Mouse (Mus musculus) liver, postnatal 0 days (tissue): ENCODE results near the gene Scd4. TPM values are rescaled to one million over a fixed set of nuclear protein-coding genes. Genes with fewer than 3 reads are reported as not detected.
A peak's percentile ranks its signal among the peaks of the same experiment; 100 is the strongest.

Source experiments
- ATAC-seq: fragments of 200-750 bp; cut with Nextera tagmentation; 2 replicates; pipeline ENCODE4 v1.8.0; 2017; ENCODE audit warnings: mild to moderate bottlenecking, moderate library complexity
- DNase-seq: peaks from one replicate; pipeline ENCODE4 v3.0.0-alpha.2; 2016
- H3K27ac ChIP-seq: fragments of 300-500 bp; sonication (generic); 2 replicates; pipeline ENCODE4 v1.5.1; 2014; ENCODE audit warnings: antibody characterized with exemption, moderate library complexity, mild to moderate bottlenecking, low read depth
- H3K27me3 ChIP-seq: fragments of 300-500 bp; sonication (generic); 2 replicates; pipeline ENCODE4 v1.6.1; 2014; ENCODE audit warnings: low read length, control low read depth, mixed read lengths; ENCODE audit not compliant: insufficient read depth
- H3K36me3 ChIP-seq: fragments of 300-500 bp; sonication (generic); replicated peaks from 2 replicates; pipeline ENCODE4 v1.6.1; 2014; ENCODE audit warnings: mild to moderate bottlenecking, control low read depth, low read length, moderate library complexity, mixed read lengths; ENCODE audit not compliant: insufficient read depth
- H3K4me1 ChIP-seq: fragments of 300-500 bp; sonication (generic); 2 replicates; pipeline ENCODE4 v1.6.1; 2014; ENCODE audit warnings: antibody characterized with exemption, mild to moderate bottlenecking, control low read depth; ENCODE audit not compliant: insufficient read depth
- H3K4me2 ChIP-seq: fragments of 300-500 bp; sonication (generic); 2 replicates; pipeline ENCODE4 v1.6.1; 2014; ENCODE audit warnings: low read depth, mild to moderate bottlenecking, low read length, moderate library complexity, mixed read lengths
- H3K4me3 ChIP-seq: fragments of 300-500 bp; sonication (generic); 2 replicates; pipeline ENCODE4 v1.5.1; 2014; ENCODE audit warnings: low read depth, low read length
- H3K9ac ChIP-seq: fragments of 300-500 bp; sonication (generic); replicated peaks from 2 replicates; pipeline ENCODE4 v1.6.1; 2014; ENCODE audit warnings: mild to moderate bottlenecking, moderate library complexity
- H3K9me3 ChIP-seq: fragments of 300-500 bp; sonication (generic); 2 replicates; pipeline ENCODE4 v1.6.1; 2016; ENCODE audit warnings: mild to moderate bottlenecking, control low read depth, low read length, mixed read lengths
- CTCF ChIP-seq: sonication (generic); IDR thresholded peaks from 2 replicates; pipeline ENCODE4 v1.5.1; 2016; ENCODE audit warnings: antibody characterized with exemption, low read depth
- EP300 ChIP-seq: IDR thresholded peaks from 2 replicates; pipeline ENCODE4 v1.6.1; 2016; ENCODE audit warnings: antibody characterized with exemption, low read depth, mild to moderate bottlenecking
- WGBS: fragments of 180-500 bp; shearing (Covaris S2); extraction: QIAGEN DNeasy Blood & Tissue Kit; methylation state at CpG from one replicate; pipeline ENCODE4 v1.1.7; 2014; ENCODE audit not compliant: insufficient replicate concordance; 5-methylcytosine and 5-hydroxymethylcytosine counted together
- polyA plus RNA-seq: library from polyadenylated mRNA; unstranded; fragments of >200 nt; fragmentation: Nextera tagmentation; extraction: Ambion mirVana; gene quantifications from 2 replicates; pipeline ENCODE4 v1.2.1, GENCODE M21; 2015

The Scd4 gene
- polyA plus RNA-seq, 1 experiment from 2014 or later = not detected

GRCm38 (mm10) chr19:44385887-44386498, 53.1 kb downstream of the Scd4 start:
- H3K4me2 ChIP-seq = peak overlapping the region; percentile 26; the same call in 1 of the 2 replicates
- H3K27ac ChIP-seq = no peak overlapping the region

GRCm38 (mm10) chr19:44387089-44387671, 54.3 kb downstream of the Scd4 start:
- H3K4me3 ChIP-seq = no peak overlapping the region
- 81% methylated on average over 4 of the region's 4 CpGs for WGBS
- TF ChIP-seq EP300 (no peak), CTCF (no peak)
- H3K4me2 ChIP-seq = peak overlapping the region; percentile 86
- H3K9ac ChIP-seq = no peak overlapping the region
- H3K36me3 ChIP-seq = no peaks in the 10 kb centered on the region
- DNase-seq (no peak), ATAC-seq (no peak)
- H3K4me1 ChIP-seq = peaks cover 41% of the 10 kb centered on the region
- no peaks in the 10 kb centered on the region for H3K9me3 ChIP-seq
- H3K27ac ChIP-seq = peak overlapping the region; percentile 93
- no peaks in the 10 kb centered on the region for H3K27me3 ChIP-seq

More at GRCm38 (mm10) chr19:44385887-44386498, 53.1 kb downstream of the Scd4 start:
- Histone ChIP-seq H3K4me3 (no peak overlapping the region), H3K27me3 (no peaks in the 10 kb centered on the region), H3K9me3 (no peaks in the 10 kb centered on the region), H3K36me3 (no peaks in the 10 kb centered on the region), H3K4me1 (peaks cover 41% of the 10 kb centered on the region), H3K9ac (no peak overlapping the region; the same call in 1 of the 2 replicates)
- ATAC-seq (no peak), DNase-seq (no peak)
- 61% methylated on average over 6 of the region's 6 CpGs for WGBS
- TF ChIP-seq EP300 = no peak
- TF ChIP-seq CTCF = no peak

GRCm38 (mm10) chr19:44387746-44388474, 55.0 kb downstream of the Scd4 start:
- Histone ChIP-seq H3K27me3 (no peaks in the 10 kb centered on the region), H3K4me2 (peak overlapping the region; percentile 86), H3K36me3 (no peaks in the 10 kb centered on the region), H3K4me1 (peaks cover 41% of the 10 kb centered on the region), H3K4me3 (peak overlapping the region; percentile 53), H3K27ac (peak overlapping the region; percentile 93), H3K9me3 (no peaks in the 10 kb centered on the region), H3K9ac (peak overlapping the region; percentile 64)
- no peak for TF ChIP-seq EP300
- TF ChIP-seq CTCF = no peak
- WGBS = 15% methylated on average over 19 of the region's 19 CpGs
- DNase-seq = no peak
- ATAC-seq = no peak

GRCm38 (mm10) chr19:44388475-44389428, 55.9 kb downstream of the Scd4 start:
- peaks cover 43% of the 10 kb centered on the region for H3K4me1 ChIP-seq
- H3K27me3 ChIP-seq = no peaks in the 10 kb centered on the region
- peak overlapping the region; percentile 53 for H3K4me3 ChIP-seq
- no peaks in the 10 kb centered on the region for H3K9me3 ChIP-seq
- DNase-seq (peak; percentile 98), ATAC-seq (peak; percentile 96)
- no peak for TF ChIP-seq CTCF
- TF ChIP-seq EP300 = peak; percentile 66; the same call in 1 of the 2 replicates
- peak overlapping the region; percentile 86 for H3K4me2 ChIP-seq
- 1% methylated on average over 40 of the region's 41 CpGs for WGBS
- H3K27ac ChIP-seq = peak overlapping the region; percentile 93
- peak overlapping the region; percentile 64 for H3K9ac ChIP-seq
- H3K36me3 ChIP-seq = no peaks in the 10 kb centered on the region

GRCm38 (mm10) chr19:44389507-44389906, 56.6 kb downstream of the Scd4 start:
- TF ChIP-seq EP300 = no peak
- no peak for TF ChIP-seq CTCF
- Histone ChIP-seq H3K4me2 (peak overlapping the region; percentile 86), H3K4me3 (no peak overlapping the region; the same call in 1 of the 2 replicates), H3K36me3 (no peaks in the 10 kb centered on the region), H3K9me3 (no peaks in the 10 kb centered on the region), H3K27me3 (no peaks in the 10 kb centered on the region), H3K4me1 (peaks cover 51% of the 10 kb centered on the region), H3K27ac (peak overlapping the region; percentile 93), H3K9ac (no peak overlapping the region)
- DNase-seq (peak; percentile 48), ATAC-seq (no peak; the same call in 1 of the 2 replicates)
- 31% methylated on average over 1 of the region's 1 CpGs for WGBS
